Mouse (Mus musculus) neural tube, embryonic 12.5 days (tissue): ENCODE results near the gene Mex3d. TPM values are rescaled to one million over a fixed set of nuclear protein-coding genes. Genes with fewer than 3 reads are reported as not detected.
A peak's percentile ranks its signal among the peaks of the same experiment; 100 is the strongest.

ENCODE experiments used
- ATAC-seq: fragments of 200-750 bp; cut with Nextera tagmentation; 2 replicates; pipeline ENCODE4 v1.8.0; 2017; ENCODE audit warnings: low read depth, mild to moderate bottlenecking, moderate TSS enrichment, moderate library complexity; ENCODE audit not compliant: low FRiP score
- H3K27ac ChIP-seq: fragments of 300-500 bp; sonication (generic); 2 replicates; pipeline ENCODE4 v1.5.1; 2016
- H3K27me3 ChIP-seq: fragments of 300-500 bp; sonication (generic); replicated peaks from 2 replicates; pipeline ENCODE4 v1.6.1; 2016; ENCODE audit warnings: mild to moderate bottlenecking
- H3K36me3 ChIP-seq: fragments of 300-500 bp; sonication (generic); 2 replicates; pipeline ENCODE4 v1.6.1; 2016; ENCODE audit warnings: mild to moderate bottlenecking
- H3K4me1 ChIP-seq: fragments of 300-500 bp; sonication (generic); 2 replicates; pipeline ENCODE4 v1.6.1; 2016
- H3K4me2 ChIP-seq: fragments of 300-500 bp; sonication (generic); replicated peaks from 2 replicates; pipeline ENCODE4 v1.6.1; 2016; ENCODE audit warnings: mild to moderate bottlenecking
- H3K4me3 ChIP-seq: fragments of 300-500 bp; sonication (generic); 2 replicates; pipeline ENCODE4 v1.5.1; 2016
- H3K9ac ChIP-seq: fragments of 300-500 bp; sonication (generic); 2 replicates; pipeline ENCODE4 v1.6.1; 2016; ENCODE audit warnings: mild to moderate bottlenecking
- H3K9me3 ChIP-seq: fragments of 300-500 bp; sonication (generic); 2 replicates; pipeline ENCODE4 v1.6.1; 2016; ENCODE audit warnings: mild to moderate bottlenecking
- WGBS: fragments of 180-500 bp; shearing (Covaris S2); methylation state at CpG from one replicate; pipeline ENCODE4 v1.1.7; 2016; 5-methylcytosine and 5-hydroxymethylcytosine counted together
- polyA plus RNA-seq: library from polyadenylated mRNA; unstranded; fragments of >200 nt; fragmentation: Nextera tagmentation; extraction: Ambion mirVana; gene quantifications from 2 replicates; pipeline ENCODE4 v1.2.1, GENCODE M21; 2016

Gene Mex3d
- polyA plus RNA-seq, 1 experiment from 2014 or later = 26.5 TPM

- WGBS = 93% methylated on average over 3 of the region's 3 CpGs
- peaks cover 19% of the 10 kb centered on the region for H3K4me1 ChIP-seq
- H3K27me3 ChIP-seq = no peaks in the 10 kb centered on the region
- H3K4me3 ChIP-seq = no peak overlapping the region
- no peak for ATAC-seq
- no peak overlapping the region for H3K9ac ChIP-seq
- H3K4me2 ChIP-seq = no peak overlapping the region
- H3K9me3 ChIP-seq = peaks cover 8% of the 10 kb centered on the region; the same call in 1 of the 2 replicates
- H3K27ac ChIP-seq = no peak overlapping the region
- H3K36me3 ChIP-seq = peaks cover 84% of the 10 kb centered on the region
Observed at GRCm38 (mm10) chr10:80425041-80425440, 37.6 kb upstream of the Mex3d start.

GRCm38 (mm10) chr10:80423562-80423961, 36.1 kb upstream of the Mex3d start:
- WGBS = 62% methylated on average over 4 of the region's 4 CpGs
- no peak for ATAC-seq
- Histone ChIP-seq H3K4me3 (no peak overlapping the region), H3K27ac (no peak overlapping the region), H3K27me3 (no peaks in the 10 kb centered on the region), H3K4me1 (peaks cover 28% of the 10 kb centered on the region), H3K9me3 (peaks cover 8% of the 10 kb centered on the region; the same call in 1 of the 2 replicates), H3K36me3 (peaks cover 84% of the 10 kb centered on the region), H3K4me2 (no peak overlapping the region), H3K9ac (no peak overlapping the region)

- ATAC-seq = no peak
- Histone ChIP-seq H3K4me2 (no peak overlapping the region), H3K9me3 (peaks cover 8% of the 10 kb centered on the region; the same call in 1 of the 2 replicates), H3K36me3 (peaks cover 84% of the 10 kb centered on the region), H3K27me3 (no peaks in the 10 kb centered on the region), H3K27ac (no peak overlapping the region), H3K4me3 (no peak overlapping the region), H3K4me1 (peaks cover 30% of the 10 kb centered on the region), H3K9ac (no peak overlapping the region)
- WGBS = 88% methylated on average over 9 of the region's 9 CpGs
Observed at GRCm38 (mm10) chr10:80421651-80422472, 34.4 kb upstream of the Mex3d start.

GRCm38 (mm10) chr10:80421208-80421607, 33.7 kb upstream of the Mex3d start:
- ATAC-seq = no peak
- 94% methylated on average over 8 of the region's 8 CpGs for WGBS
- Histone ChIP-seq H3K36me3 (peaks cover 84% of the 10 kb centered on the region), H3K4me2 (no peak overlapping the region), H3K4me1 (peaks cover 30% of the 10 kb centered on the region), H3K27ac (no peak overlapping the region), H3K27me3 (no peaks in the 10 kb centered on the region), H3K9me3 (peaks cover 8% of the 10 kb centered on the region; the same call in 1 of the 2 replicates), H3K9ac (no peak overlapping the region), H3K4me3 (no peak overlapping the region)

GRCm38 (mm10) chr10:80420729-80421128, 33.3 kb upstream of the Mex3d start:
- peaks cover 30% of the 10 kb centered on the region for H3K4me1 ChIP-seq
- H3K27ac ChIP-seq = no peak overlapping the region
- peaks cover 8% of the 10 kb centered on the region; the same call in 1 of the 2 replicates for H3K9me3 ChIP-seq
- no peak overlapping the region for H3K9ac ChIP-seq
- WGBS = 95% methylated on average over 10 of the region's 10 CpGs
- H3K4me3 ChIP-seq = no peak overlapping the region
- no peaks in the 10 kb centered on the region for H3K27me3 ChIP-seq
- no peak overlapping the region for H3K4me2 ChIP-seq
- H3K36me3 ChIP-seq = peaks cover 84% of the 10 kb centered on the region
- no peak for ATAC-seq

- Histone ChIP-seq H3K9ac (no peak overlapping the region), H3K4me3 (no peak overlapping the region), H3K27ac (no peak overlapping the region), H3K27me3 (no peaks in the 10 kb centered on the region), H3K9me3 (no peaks in the 10 kb centered on the region), H3K4me1 (peaks cover 30% of the 10 kb centered on the region), H3K36me3 (peaks cover 84% of the 10 kb centered on the region), H3K4me2 (no peak overlapping the region)
- ATAC-seq = 0 out of 2 replicates have a peak, but pooled peaks have one; percentile 7
- WGBS = 76% methylated on average over 8 of the region's 8 CpGs
Observed at GRCm38 (mm10) chr10:80419419-80419818, 32.0 kb upstream of the Mex3d start.

- Histone ChIP-seq H3K4me2 (no peak overlapping the region), H3K4me3 (no peak overlapping the region), H3K4me1 (peaks cover 23% of the 10 kb centered on the region), H3K9ac (no peak overlapping the region), H3K9me3 (no peaks in the 10 kb centered on the region), H3K27ac (0 out of 2 replicates have a peak overlapping the region, but pooled peaks have one; percentile 12), H3K27me3 (no peaks in the 10 kb centered on the region), H3K36me3 (peaks cover 90% of the 10 kb centered on the region)
- peak; percentile 34; the same call in 1 of the 2 replicates for ATAC-seq
- 58% methylated on average over 3 of the region's 3 CpGs for WGBS
Observed at GRCm38 (mm10) chr10:80418311-80418710, 30.9 kb upstream of the Mex3d start.

GRCm38 (mm10) chr10:80417841-80418240, 30.4 kb upstream of the Mex3d start:
- Histone ChIP-seq H3K27ac (0 out of 2 replicates have a peak overlapping the region, but pooled peaks have one; percentile 12), H3K27me3 (no peaks in the 10 kb centered on the region), H3K36me3 (peaks cover 94% of the 10 kb centered on the region), H3K4me1 (peaks cover 22% of the 10 kb centered on the region), H3K4me2 (no peak overlapping the region), H3K9me3 (no peaks in the 10 kb centered on the region), H3K9ac (no peak overlapping the region), H3K4me3 (no peak overlapping the region)
- WGBS = 89% methylated on average over 1 of the region's 1 CpGs
- no peak for ATAC-seq

GRCm38 (mm10) chr10:80417371-80417770, 29.9 kb upstream of the Mex3d start:
- Histone ChIP-seq H3K9ac (no peak overlapping the region), H3K4me3 (no peak overlapping the region), H3K36me3 (peaks cover 99% of the 10 kb centered on the region), H3K4me1 (peaks cover 22% of the 10 kb centered on the region), H3K27ac (0 out of 2 replicates have a peak overlapping the region, but pooled peaks have one; percentile 12), H3K9me3 (no peaks in the 10 kb centered on the region), H3K27me3 (no peaks in the 10 kb centered on the region), H3K4me2 (no peak overlapping the region)
- 91% methylated on average over 10 of the region's 10 CpGs for WGBS
- no peak for ATAC-seq

- no peak overlapping the region for H3K4me3 ChIP-seq
- ATAC-seq = no peak
- WGBS = 92% methylated on average over 7 of the region's 7 CpGs
Observed at GRCm38 (mm10) chr10:80415566-80415965, 28.1 kb upstream of the Mex3d start.

GRCm38 (mm10) chr10:80412656-80413541, 25.4 kb upstream of the Mex3d start:
- H3K4me2 ChIP-seq = no peak overlapping the region
- H3K27ac ChIP-seq = no peak overlapping the region
- no peak overlapping the region for H3K9ac ChIP-seq
- no peaks in the 10 kb centered on the region for H3K27me3 ChIP-seq
- no peaks in the 10 kb centered on the region for H3K9me3 ChIP-seq
- WGBS = 85% methylated on average over 44 of the region's 44 CpGs
- no peak overlapping the region for H3K4me3 ChIP-seq
- peak; percentile 30; the same call in 1 of the 2 replicates for ATAC-seq
- H3K36me3 ChIP-seq = peaks cover 83% of the 10 kb centered on the region
- H3K4me1 ChIP-seq = peaks cover under 1% of the 10 kb centered on the region; the same call in 1 of the 2 replicates

More at GRCm38 (mm10) chr10:80415566-80415965, 28.1 kb upstream of the Mex3d start:
- Histone ChIP-seq H3K27ac (no peak overlapping the region), H3K36me3 (peaks cover 100% of the 10 kb centered on the region), H3K9ac (no peak overlapping the region), H3K9me3 (no peaks in the 10 kb centered on the region), H3K4me2 (no peak overlapping the region), H3K27me3 (no peaks in the 10 kb centered on the region), H3K4me1 (peaks cover 22% of the 10 kb centered on the region)

GRCm38 (mm10) chr10:80407924-80408323, 20.5 kb upstream of the Mex3d start:
- peaks cover 49% of the 10 kb centered on the region for H3K36me3 ChIP-seq
- H3K4me3 ChIP-seq = no peak overlapping the region
- no peak overlapping the region for H3K9ac ChIP-seq
- no peak for ATAC-seq
- no peak overlapping the region for H3K27ac ChIP-seq
- no peaks in the 10 kb centered on the region for H3K9me3 ChIP-seq
- no peaks in the 10 kb centered on the region for H3K27me3 ChIP-seq
- WGBS = 48% methylated on average over 4 of the region's 4 CpGs
- peaks cover 23% of the 10 kb centered on the region for H3K4me1 ChIP-seq
- peak overlapping the region; percentile 81 for H3K4me2 ChIP-seq
